Mouse (Mus musculus): ENCODE results near the gene Glycam1. TPM values are rescaled to one million over a fixed set of nuclear protein-coding genes. Genes with fewer than 3 reads are reported as not detected.
"Not testable (repeated sequence)": the region's sequence is repeated elsewhere in the genome, so short reads cannot be mapped to it uniquely, and the experiment has no call there.

Gene Glycam1
- total RNA-seq (2022) = not detected

DNA sequence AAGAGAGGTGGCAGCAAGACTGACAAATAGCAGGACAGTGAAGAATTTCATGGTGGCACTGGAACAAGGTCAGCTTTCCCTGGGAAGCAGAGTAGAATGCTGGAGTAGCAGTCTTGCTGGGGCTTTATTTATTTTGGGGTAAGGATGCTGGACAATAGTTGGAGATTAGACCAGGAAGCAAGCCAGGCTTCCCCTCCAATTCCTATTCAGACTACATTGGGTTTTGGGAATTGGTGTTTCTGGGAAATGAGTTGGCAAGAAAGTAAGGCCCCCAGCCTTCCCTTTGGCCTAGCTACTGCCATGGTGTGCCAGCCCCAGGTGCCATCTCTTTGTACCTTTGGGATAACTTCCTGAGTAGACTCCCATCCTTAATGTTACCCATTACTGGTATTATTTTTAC lies at the start of gene Glycam1:
Gene Glycam1, minus strand, starts transcription at position 101 of the 400 bp plus-strand sequence.
- DNase-seq (ENCODE audit: low spot score) = no peak

DNA sequence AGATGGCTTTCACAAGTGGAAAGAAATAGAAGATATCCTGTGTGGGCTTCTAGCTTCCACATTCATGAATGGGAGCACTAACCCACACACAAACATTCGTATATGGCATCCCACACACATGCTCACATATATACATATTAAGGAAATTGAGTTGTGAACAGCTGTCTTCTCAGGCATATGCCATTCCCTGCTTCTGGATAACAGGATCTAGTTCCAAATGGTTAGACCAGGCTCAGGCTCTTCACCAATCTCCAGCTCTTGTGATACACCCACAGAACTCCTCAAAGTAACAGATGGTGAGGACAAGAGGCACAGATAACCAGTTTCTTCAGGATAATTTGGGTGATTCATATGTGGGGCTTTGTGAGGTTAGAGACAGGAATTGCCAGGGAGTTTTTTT lies 39.6 kb upstream of the Glycam1 start:
- DNase-seq (ENCODE audit: low spot score) = no peak

DNA sequence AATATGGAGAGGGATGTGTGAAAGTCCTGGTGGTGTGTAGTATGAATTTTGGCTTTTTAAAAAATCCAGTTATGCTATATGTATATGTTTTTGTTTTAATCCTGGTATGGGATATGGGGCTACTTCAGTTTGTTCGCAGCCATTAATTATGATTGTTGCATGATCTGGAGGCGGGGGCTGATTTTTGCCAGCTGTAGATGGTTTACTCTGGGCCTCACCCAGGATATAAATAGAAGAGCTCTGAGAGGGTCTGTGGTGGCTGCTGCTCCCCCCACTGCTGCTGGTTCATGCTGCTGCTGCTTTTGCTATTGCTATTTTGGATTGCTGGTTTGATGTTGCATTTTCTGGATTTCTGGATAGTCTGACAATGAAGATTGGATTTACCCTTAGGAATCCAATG lies 25.9 kb upstream of the Glycam1 start:
- no peak for DNase-seq (ENCODE audit: low spot score)

DNA sequence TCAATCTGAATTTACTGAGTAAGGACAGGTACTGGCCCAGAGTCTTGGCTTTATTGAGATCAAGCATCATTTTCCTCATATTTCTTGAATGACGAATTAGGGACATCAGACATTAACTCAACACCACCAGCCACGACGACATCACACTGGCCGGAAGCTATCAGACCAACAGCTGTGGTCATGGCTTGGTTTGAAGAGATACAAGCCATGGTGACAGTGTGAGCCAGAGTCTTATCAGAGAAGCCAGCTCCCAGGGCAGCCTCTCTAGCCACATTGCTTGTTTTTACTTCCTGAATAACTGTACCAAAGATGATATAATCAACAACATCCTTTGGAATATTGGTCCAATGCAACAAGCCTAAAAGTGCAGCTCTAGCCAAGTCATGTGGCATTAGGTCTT lies 22.9 kb upstream of the Glycam1 start:
- not testable (repeated sequence) for DNase-seq (ENCODE audit: low spot score)

DNA sequence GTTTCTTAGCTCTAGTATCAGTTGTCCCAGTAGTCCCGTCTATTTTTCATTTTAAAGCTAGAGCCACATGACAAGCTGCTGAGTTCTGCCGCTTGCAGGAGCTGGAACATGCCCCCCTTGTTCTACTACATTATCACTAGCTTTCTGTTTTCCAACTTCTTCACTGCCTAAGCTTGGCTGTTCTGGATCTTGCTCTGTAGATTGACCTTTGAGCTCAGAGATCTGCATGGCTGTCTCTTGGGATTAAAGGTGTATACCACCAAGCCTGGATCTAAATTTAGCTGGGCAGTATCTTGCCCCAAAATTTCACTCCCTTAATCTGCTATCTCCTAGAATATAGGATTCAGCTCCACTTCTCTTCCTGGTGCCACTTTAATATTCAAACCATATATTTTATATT lies 21.0 kb upstream of the Glycam1 start:
- no peak for DNase-seq (ENCODE audit: low spot score)

DNA sequence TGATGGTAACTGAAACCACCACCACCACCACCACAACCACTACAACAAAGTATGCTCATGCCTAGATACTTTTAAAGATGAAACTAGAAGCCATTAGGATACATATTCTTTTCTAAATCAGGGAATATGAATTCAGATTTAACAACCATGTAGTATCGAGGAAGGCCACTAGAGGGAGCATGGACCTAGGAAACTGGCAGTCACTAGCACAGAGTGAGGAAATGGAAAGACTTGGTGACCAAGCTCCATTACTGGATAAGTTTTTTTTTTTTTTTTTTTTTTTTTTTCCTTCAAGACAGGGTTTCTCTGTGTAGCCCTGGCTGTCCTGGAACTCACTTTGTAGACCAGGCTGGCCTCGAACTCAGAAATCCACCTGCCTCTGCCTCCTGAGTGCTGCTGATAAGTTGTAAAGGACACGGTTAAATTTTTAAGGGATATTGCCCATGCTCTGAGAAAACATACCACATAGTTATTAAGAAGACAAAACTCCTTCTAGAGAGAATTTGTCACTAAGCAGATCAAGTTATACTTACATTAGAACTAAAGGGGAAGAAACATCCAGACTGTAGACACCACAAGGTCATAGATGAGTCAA lies 12.7 kb downstream of the Glycam1 start:
- DNase-seq (ENCODE audit: low spot score) = peak; percentile 32

DNA sequence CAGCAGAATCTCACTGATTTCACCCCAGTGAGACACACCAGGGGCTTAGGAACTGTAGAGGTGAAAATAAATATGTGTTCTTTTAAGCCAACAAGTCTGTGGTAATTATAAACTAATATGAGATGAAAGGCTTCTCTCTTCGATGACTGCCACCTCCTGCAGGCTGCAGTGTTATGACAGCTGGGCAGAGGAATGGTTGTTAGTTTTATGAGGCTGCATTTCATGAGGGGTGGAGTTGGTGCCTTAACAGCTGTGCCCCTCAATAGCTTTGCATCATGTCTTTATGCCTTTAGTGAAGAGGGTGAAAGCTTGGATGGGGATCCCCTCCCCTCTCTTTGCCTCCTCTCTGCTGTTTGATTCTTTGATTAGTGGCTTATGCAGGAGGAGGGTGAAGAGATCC lies 13.8 kb downstream of the Glycam1 start:
- no peak for DNase-seq (ENCODE audit: low spot score)

DNA sequence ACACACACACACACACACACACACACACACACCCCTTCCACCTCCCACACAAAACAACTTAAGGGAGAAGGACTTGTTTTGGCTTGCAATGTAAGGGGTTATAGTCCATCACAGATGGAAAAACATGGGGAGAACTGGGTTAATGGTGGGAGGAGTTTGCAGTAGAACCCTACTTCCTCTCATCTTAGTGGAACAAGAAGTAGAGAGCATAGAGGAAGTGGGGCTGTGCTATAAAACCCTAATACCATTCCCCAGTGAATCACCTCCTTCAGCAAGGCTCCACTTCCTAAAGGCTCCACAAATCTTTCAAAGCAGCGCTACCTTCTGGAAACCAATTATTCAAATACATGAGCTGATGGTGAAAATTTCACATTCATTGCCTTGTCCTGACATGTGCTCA lies 15.4 kb downstream of the Glycam1 start:
- DNase-seq (ENCODE audit: low spot score) = no peak

DNA sequence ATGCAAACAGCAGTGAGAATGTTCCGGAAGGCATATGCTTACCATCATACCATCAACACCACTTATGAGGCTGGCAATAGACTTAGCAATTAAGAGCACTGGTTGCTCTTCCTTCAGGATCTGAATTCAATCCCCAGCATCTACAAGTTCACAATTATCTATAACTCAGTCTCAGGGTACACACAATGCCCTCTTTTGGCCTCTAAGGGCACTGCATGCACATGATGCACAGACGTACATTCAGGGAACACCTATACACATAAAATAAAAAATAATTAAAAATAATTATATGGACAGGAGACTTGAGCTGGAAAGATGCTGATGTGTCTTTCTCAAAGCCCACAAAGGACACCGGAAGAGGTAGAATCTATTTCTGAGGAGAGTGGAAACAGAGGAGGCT lies 16.9 kb downstream of the Glycam1 start:
- DNase-seq (ENCODE audit: low spot score) = no peak

DNA sequence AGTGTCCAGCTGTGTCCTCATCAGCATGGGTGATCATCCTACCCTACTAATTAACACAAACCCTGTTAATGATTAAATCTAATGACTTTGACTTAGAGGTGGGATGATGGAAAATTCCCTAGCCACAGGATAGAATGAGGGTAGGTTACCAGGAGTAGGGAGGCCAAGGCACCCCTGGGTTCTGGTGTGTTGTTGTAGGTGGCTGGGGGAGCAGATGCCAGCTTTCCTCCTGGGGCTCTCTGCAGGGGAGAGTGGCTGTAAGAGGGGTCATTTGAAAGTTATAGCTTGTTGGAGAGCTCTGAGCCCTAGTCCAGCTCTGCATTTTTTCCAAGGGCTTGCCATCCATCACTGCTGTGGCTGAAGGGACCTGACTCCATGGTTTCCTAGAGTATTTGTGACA lies 22.4 kb downstream of the Glycam1 start:
- no peak for DNase-seq (ENCODE audit: low spot score)

DNA sequence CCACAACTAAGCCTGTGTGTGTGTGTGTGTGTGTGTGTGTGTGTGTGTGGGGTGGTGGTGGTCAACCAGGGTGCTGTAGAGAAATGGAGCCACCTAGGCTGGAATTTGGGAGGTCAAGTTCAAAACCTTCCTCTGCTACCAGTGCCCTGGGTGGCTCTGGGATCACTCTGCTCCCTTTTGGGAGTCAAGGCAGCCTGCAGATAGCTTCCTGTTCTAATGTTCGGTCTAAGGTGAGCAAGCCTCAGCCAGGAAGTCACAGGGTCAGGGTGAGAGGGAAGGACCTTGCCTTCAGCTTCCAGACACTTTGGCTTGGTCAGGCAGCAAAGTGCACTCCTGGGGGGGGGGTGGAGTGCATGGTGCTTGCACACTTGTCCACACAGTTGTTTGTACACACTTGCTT lies 24.2 kb downstream of the Glycam1 start:
- no peak for DNase-seq (ENCODE audit: low spot score)

DNA sequence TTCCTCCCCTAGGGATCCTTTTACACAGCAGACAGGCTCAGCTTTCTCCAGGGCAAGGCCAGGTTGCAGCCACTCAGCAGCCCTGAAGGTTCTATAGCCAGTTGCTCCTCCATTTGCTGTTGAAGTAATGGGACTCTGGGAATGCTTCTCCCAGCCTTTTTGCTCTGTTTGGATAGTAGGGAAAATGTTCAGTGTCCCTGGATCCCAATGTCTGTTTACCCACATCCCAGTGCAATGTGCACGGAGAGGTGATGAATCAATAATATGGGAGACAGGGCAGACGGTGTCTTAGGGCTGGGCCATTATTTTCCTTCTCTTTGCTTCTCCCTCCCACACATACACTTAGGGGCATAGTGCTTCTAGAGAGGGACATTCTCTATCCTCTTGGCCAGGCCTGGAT lies 25.6 kb downstream of the Glycam1 start:
- DNase-seq (ENCODE audit: low spot score) = no peak

DNA sequence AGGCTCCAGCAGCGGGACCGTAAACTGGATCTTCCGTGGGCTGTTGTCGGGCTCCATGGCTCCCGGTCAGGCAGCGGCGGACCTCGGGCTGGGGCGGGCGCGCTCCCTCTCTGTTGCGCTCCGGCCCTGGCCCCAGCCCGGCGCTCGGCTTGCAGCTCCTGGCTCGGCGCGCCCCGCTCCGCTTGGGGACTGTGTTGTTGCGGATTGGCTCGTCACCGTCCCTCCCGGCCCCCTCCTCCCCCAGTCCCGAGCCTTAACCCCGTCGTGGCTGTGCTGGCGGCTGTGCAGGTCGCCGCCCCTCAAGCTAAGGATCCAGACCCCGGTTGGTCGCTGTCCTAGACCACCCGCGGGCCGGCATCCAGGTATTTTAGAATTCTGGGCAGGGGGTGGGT lies 27.1 kb downstream of the Glycam1 start, which contains the start of gene Ppp1r1a:
Gene Ppp1r1a, minus strand, starts transcription at position 182 of the 392 bp plus-strand sequence.
- DNase-seq (ENCODE audit: low spot score) = no peak

DNA sequence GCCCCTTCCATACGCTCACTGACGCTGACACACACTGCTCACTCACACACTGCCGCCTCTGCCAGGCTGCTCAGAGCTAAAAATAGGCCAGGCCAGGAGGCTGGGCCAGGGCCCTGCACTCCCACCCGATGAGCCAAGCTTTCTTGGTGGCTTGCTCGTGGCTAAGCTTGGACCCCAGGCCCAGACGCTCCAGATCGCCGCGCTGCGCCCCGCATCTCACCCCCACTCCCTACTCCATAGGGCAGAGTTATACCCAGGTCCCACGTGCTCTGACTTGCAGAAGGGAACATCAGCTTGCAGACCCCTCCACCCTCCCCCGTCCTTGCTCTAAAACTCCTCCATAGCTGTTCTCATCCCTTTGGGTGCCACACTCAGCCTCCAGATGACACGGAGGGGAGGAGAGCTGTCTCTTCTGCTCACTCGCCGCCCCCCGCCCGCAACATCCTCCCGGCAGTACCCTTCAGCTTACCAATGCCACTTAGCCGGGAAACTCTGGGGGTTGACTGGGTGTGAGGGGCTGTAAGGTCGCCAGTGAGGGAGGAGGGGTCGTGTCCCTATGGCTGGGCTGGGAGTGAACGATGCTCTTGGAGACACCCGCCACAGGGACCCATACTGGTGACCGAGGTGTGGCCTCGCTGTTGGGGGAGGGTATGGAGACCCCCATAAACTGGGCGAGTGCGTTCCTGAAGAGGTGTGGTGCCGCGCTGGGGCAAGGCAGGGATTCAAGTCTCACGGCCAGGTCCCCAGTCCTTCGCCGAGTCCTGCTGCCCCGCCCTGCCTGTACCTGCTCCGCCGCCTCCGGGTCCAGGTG lies 27.7 kb downstream of the Glycam1 start:
- no peak for DNase-seq (ENCODE audit: low spot score)

DNA sequence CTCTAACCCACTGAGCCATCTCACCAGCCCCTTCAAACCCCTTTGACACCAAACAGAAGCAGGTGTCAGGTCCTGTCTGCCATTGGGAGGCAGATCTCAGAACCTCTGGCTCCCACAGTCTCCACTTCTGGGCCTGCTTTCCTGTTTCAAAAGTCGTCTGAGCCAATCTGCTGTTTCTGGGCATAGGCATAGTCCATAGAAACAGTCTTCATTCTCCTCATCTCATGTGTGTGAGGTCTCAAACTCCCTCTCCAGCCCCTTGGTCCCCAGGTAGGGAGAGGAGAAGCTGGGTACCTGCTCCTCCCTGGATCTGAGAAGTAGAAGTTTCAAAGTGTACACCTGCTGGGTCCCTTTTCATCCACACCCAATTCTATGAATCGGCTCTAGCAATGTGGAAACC lies 28.4 kb downstream of the Glycam1 start:
- no peak for DNase-seq (ENCODE audit: low spot score)

DNA sequence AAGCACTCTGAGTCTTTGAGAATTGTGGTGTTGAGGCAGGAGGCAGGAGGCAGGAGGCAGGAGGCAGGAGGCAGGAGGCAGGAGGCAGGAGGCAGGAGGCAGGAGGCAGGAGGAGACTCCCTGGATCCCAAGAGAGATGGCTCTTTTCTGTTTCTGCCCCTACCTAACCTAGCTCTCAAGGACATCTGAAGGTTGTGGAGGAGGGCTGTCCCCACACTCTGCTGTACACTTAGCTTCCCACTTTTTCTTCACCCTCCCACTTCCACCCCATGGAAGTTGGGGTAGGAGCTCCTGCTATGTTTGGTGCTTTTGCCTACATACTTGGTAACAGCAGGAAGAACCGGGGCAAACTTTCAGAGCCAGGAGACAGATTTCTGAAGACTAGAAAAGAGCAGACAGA lies 29.1 kb downstream of the Glycam1 start:
- DNase-seq (ENCODE audit: low spot score) = no peak

DNA sequence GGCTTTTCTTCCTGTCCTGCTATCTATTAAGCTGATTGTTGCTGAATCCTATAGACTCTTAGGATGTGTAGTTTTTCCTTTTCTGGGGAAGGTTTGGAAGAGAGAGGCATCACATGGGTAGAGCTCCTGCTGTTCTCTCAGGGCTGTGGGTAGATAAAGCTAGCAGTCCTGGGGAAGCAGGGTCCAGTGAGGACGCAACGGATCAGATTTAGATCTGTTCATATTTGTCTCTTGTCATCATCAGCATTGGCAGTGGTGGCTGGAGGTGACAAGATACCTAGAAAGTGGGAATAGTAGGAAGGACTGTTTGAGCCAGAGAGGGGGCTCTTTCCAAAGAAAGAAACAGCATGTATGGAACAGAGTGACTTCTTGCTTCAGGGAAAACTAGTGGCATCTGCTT lies 29.9 kb downstream of the Glycam1 start:
- no peak for DNase-seq (ENCODE audit: low spot score)

DNA sequence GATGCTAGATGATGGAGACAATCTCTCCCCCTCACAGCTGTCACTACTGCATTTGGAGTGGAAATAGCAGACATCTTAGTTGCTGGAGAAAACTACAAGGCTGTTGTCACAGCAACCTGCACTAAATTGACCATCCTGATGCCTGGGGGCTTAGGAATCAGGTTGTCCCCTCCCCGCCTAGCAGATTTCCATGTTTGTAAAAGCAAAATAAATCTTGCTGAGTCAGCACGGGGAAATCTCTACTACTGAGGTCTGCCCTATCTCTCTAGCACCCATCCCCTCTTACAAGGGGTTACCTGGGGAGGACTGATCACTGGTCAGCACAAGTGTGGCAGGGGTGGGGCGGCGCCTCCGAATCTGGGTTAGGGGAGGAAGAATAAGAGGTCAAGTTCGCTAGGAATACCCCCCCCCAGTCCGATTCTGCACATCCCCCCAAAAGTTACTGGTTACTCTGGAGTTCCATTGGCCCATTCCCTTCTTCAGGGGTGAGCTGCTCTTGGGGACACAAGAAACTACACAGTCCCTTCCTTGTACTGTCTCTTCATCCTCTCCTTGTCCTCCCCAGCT lies 30.7 kb downstream of the Glycam1 start:
- DNase-seq (ENCODE audit: low spot score) = no peak

DNA sequence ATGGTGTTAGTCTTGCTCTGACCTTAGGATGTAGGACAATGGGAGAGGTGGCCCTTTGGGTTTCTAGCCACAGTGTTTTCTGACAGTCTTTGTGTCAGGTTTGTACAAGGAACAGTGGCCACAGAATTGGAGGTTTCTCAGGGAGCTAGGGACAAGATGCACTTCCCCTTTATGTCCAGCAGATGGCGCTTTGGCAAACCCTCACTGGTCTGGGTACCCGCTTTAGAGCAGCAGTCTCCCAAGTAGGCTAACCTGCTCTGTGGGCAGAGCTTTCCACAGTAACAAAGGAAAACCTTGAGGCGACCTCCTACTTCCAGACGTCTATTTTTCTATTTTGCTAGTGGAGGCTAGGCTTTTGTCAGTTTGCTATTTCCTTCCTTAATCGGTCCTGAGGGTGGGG lies 34.5 kb downstream of the Glycam1 start:
- peak; percentile 26 for DNase-seq (ENCODE audit: low spot score)

DNA sequence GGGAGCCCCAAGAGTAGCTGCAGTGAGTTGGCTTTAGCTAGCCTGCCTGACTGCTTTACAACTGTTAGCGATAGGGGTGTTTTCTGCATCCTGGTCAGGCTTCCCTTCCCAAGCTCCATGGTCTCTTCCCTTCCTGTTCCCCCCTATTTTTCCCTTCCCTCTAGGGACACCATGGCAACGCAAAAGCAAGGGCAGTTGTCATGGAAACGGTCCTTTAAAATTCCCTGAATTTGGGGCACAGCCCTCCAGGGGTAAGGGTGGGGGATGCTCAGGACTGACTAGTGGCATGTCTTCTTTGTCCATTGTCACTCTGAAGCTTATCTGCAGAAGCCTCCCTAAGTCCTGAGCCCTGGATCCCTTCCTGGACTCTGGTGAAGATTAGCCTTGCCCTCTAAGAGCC lies 41.7 kb downstream of the Glycam1 start:
- no peak for DNase-seq (ENCODE audit: low spot score)

DNA sequence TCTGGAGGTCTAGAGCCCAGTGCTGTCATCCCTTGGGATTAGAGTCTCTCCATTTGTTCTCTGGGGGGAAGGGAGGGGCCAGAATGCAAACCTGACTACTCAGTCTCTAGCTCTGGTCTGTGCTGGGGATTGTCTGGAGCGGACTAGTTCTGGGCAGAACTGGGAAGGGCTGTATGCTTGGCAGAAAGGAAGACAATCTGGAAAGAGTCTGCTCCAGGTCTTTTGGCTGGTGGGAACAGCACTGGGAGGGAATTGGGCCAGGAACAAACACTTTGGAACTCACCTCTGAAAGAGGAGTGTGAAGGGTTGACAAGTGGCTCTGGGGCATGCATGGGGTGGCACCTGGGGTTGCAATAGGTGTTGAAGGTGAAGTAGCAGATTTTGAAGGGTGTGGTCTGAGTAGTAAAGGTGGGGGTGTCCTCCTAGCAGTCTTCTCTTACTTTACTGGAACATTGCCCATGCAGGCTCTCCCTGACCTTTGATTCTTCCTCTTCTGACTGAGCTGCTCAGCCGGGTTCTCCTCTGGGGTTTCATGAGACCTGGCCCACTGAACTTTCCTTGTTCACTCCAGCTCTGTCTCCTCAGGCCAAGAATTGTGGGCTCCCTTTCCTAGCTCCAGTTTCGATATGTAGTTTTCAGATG lies 42.3 kb downstream of the Glycam1 start:
- no peak for DNase-seq (ENCODE audit: low spot score)
